Mouse (Mus musculus) CH12.LX (cell line): Measurements from ENCODE around the gene Sorbs2. TPM values are rescaled to one million over a fixed set of nuclear protein-coding genes. Genes with fewer than 3 reads are reported as not detected.

ENCODE experiments used
- DNase-seq: peaks from one replicate; pipeline ENCODE4 v3.0.0-alpha.2; 2013; ENCODE audit errors: extremely low read depth
- H3K27ac ChIP-seq: 2 replicates; pipeline ENCODE4 v1.5.1; 2012; ENCODE audit warnings: low read depth, mild to moderate bottlenecking, control low read depth, moderate library complexity; ENCODE audit not compliant: insufficient read depth
- H3K27me3 ChIP-seq: replicated peaks from 2 replicates; pipeline ENCODE3; 2012; ENCODE audit warnings: inconsistent platforms
- H3K36me3 ChIP-seq, 2 experiments: replicated peaks in 1 of 2; 2 replicates each; pipeline versions ENCODE3 to v1.6.1; 2012; ENCODE audit warnings: inconsistent platforms in 1 of 2, low read length in 1 of 2, mild to moderate bottlenecking in 1 of 2, mixed read lengths in 1 of 2, moderate library complexity in 1 of 2; ENCODE audit not compliant: control insufficient read depth in 1 of 2, insufficient read depth in 1 of 2
- H3K4me1 ChIP-seq, 2 experiments: 2 replicates each; pipeline ENCODE4 v1.6.1; 2012; ENCODE audit warnings: inconsistent platforms in 1 of 2, moderate library complexity in 1 of 2; ENCODE audit not compliant: insufficient read depth in 2 of 2, control insufficient read depth in 1 of 2
- H3K4me2 ChIP-seq: 2 replicates; pipeline ENCODE4 v1.6.1; 2012; ENCODE audit warnings: low read depth, mild to moderate bottlenecking, control low read depth; ENCODE audit not compliant: poor library complexity, insufficient read depth, severe bottlenecking
- H3K4me3 ChIP-seq, 3 experiments: fragments of 150-350 bp in 1 of 3; sonication (generic) in 1 of 3; replicated peaks in 1 of 3; 2 replicates each; pipeline versions ENCODE3 to v1.5.1; 2011 to 2012; ENCODE audit warnings: low read depth in 2 of 3, low read length in 2 of 3, mild to moderate bottlenecking in 2 of 3, moderate library complexity in 2 of 3, control low read depth in 1 of 3, improper control_type of control experiment in 1 of 3, inconsistent platforms in 1 of 3, mixed read lengths in 1 of 3; ENCODE audit not compliant: poor library complexity in 1 of 3
- H3K79me2 ChIP-seq: replicated peaks from 2 replicates; pipeline ENCODE4 v1.6.1; 2012; ENCODE audit warnings: mild to moderate bottlenecking, moderate library complexity; ENCODE audit not compliant: control insufficient read depth, poor library complexity, insufficient read depth, severe bottlenecking; ENCODE audit errors: extremely low read depth
- H3K9ac ChIP-seq: 2 replicates; pipeline ENCODE4 v1.6.1; 2012; ENCODE audit warnings: low read depth, mild to moderate bottlenecking, control low read depth, moderate library complexity; ENCODE audit not compliant: insufficient read depth
- H3K9me3 ChIP-seq: replicated peaks from 2 replicates; pipeline ENCODE3; 2012; ENCODE audit warnings: low read length, inconsistent platforms, mixed read lengths
- CTCF ChIP-seq, 2 experiments: IDR thresholded peaks in 1 of 2; conservative IDR thresholded peaks in 1 of 2; 2 replicates each; pipeline ENCODE4 v1.5.1; 2011 to 2012; ENCODE audit warnings: low read depth in 2 of 2, low read length in 2 of 2, improper control_type of control experiment in 1 of 2, inconsistent platforms in 1 of 2, mild to moderate bottlenecking in 1 of 2, moderate library complexity in 1 of 2
- ELF1 ChIP-seq: IDR thresholded peaks from 2 replicates; pipeline ENCODE4 v1.6.1; 2014; ENCODE audit warnings: low read depth, mild to moderate bottlenecking, inconsistent platforms, low read length, improper control_type of control experiment
- EP300 ChIP-seq: IDR thresholded peaks from 2 replicates; pipeline ENCODE4 v1.6.1; 2011; ENCODE audit warnings: low read length, improper control_type of control experiment
- ETS1 ChIP-seq: conservative IDR thresholded peaks from 2 replicates; pipeline ENCODE4 v1.6.1; 2012; ENCODE audit warnings: low read depth, mild to moderate bottlenecking, inconsistent platforms, low read length, improper control_type of control experiment, moderate library complexity
- HCFC1 ChIP-seq: IDR thresholded peaks from 2 replicates; pipeline ENCODE4 v1.6.1; 2012; ENCODE audit warnings: low read depth, mild to moderate bottlenecking, inconsistent platforms, low read length, improper control_type of control experiment
- JUND ChIP-seq: conservative IDR thresholded peaks from 2 replicates; pipeline ENCODE4 v1.6.1; 2011; ENCODE audit warnings: low read depth, low read length, improper control_type of control experiment
- KAT2A ChIP-seq: IDR thresholded peaks from 2 replicates; pipeline ENCODE4 v1.6.1; 2012; ENCODE audit warnings: low read length, improper control_type of control experiment, inconsistent platforms; ENCODE audit not compliant: insufficient replicate concordance
- MAX ChIP-seq: IDR thresholded peaks from 2 replicates; pipeline ENCODE4 v1.6.1; 2011; ENCODE audit warnings: low read length, improper control_type of control experiment
- MAZ ChIP-seq: IDR thresholded peaks from 2 replicates; pipeline ENCODE4 v1.6.1; 2012; ENCODE audit warnings: low read depth, mild to moderate bottlenecking, inconsistent platforms, low read length, improper control_type of control experiment, moderate library complexity
- MEF2A ChIP-seq: IDR thresholded peaks from 2 replicates; pipeline ENCODE4 v1.6.1; 2014; ENCODE audit warnings: low read depth, mild to moderate bottlenecking, inconsistent platforms, low read length, improper control_type of control experiment, borderline replicate concordance
- MXI1 ChIP-seq: IDR thresholded peaks from 2 replicates; pipeline ENCODE4 v1.6.1; 2011; ENCODE audit warnings: mild to moderate bottlenecking, low read depth, low read length, improper control_type of control experiment
- MYC ChIP-seq: IDR thresholded peaks from 2 replicates; pipeline ENCODE4 v1.6.1; 2011; ENCODE audit warnings: low read depth, mild to moderate bottlenecking, improper control_type of control experiment, low read length
- NELFE ChIP-seq: IDR thresholded peaks from 2 replicates; pipeline ENCODE4 v1.6.1; 2011; ENCODE audit warnings: low read depth, low read length, improper control_type of control experiment
- NRF1 ChIP-seq: IDR thresholded peaks from 2 replicates; pipeline ENCODE4 v1.6.1; 2014; ENCODE audit warnings: low read depth, mild to moderate bottlenecking, inconsistent platforms, low read length, improper control_type of control experiment, moderate library complexity
- PAX5 ChIP-seq: IDR thresholded peaks from 2 replicates; pipeline ENCODE4 v1.6.1; 2012; ENCODE audit warnings: low read length, inconsistent platforms, mixed read lengths
- POLR2A ChIP-seq: IDR thresholded peaks from 2 replicates; pipeline ENCODE4 v1.6.1; 2011; ENCODE audit warnings: low read depth, mild to moderate bottlenecking, improper control_type of control experiment, low read length
- POLR2AphosphoS2 ChIP-seq: IDR thresholded peaks from 2 replicates; pipeline ENCODE4 v1.6.1; 2011; ENCODE audit warnings: low read depth, low read length, improper control_type of control experiment
- RAD21 ChIP-seq: IDR thresholded peaks from 2 replicates; pipeline ENCODE4 v1.6.1; 2011; ENCODE audit warnings: low read depth, mild to moderate bottlenecking, low read length, improper control_type of control experiment, moderate library complexity
- SIN3A ChIP-seq: IDR thresholded peaks from 2 replicates; pipeline ENCODE4 v1.6.1; 2012; ENCODE audit warnings: low read length, improper control_type of control experiment, inconsistent platforms
- TCF12 ChIP-seq: IDR thresholded peaks from 2 replicates; pipeline ENCODE4 v1.6.1; 2014; ENCODE audit warnings: low read depth, mild to moderate bottlenecking, inconsistent platforms, low read length, improper control_type of control experiment
- UBTF ChIP-seq: IDR thresholded peaks from 2 replicates; pipeline ENCODE4 v1.6.1; 2012; ENCODE audit warnings: low read depth, mild to moderate bottlenecking, inconsistent platforms, low read length, improper control_type of control experiment, moderate library complexity
- USF1 ChIP-seq: IDR thresholded peaks from 2 replicates; pipeline ENCODE4 v1.6.1; 2014; ENCODE audit warnings: low read depth, mild to moderate bottlenecking, inconsistent platforms, low read length, improper control_type of control experiment
- USF2 ChIP-seq: conservative IDR thresholded peaks from 2 replicates; pipeline ENCODE4 v1.6.1; 2011; ENCODE audit warnings: low read depth, low read length, improper control_type of control experiment
- ZC3H11A ChIP-seq: IDR thresholded peaks from 2 replicates; pipeline ENCODE4 v1.6.1; 2012; ENCODE audit warnings: low read depth, mild to moderate bottlenecking, inconsistent platforms, low read length, improper control_type of control experiment
- ZKSCAN1 ChIP-seq: IDR thresholded peaks from 2 replicates; pipeline ENCODE4 v1.6.1; 2012; ENCODE audit warnings: low read depth, inconsistent platforms, low read length, improper control_type of control experiment, borderline replicate concordance
- dilution Hi-C: fragments of 300-500 bp; cut with MboI; formaldehyde crosslinking; loops from 2 replicates; pipeline ENCODE4 v1.14.3; 2020; ENCODE audit warnings: low sequenced_read_pairs; ENCODE audit not compliant: extremely low pct_unique_long_range_greater_than_20kb, extremely low pct_ligation_motif_present
- in situ Hi-C: fragments of 300-500 bp; cut with MboI; formaldehyde crosslinking; loops from 3 replicates; pipeline ENCODE4 v1.14.3; 2019; ENCODE audit warnings: low sequenced_read_pairs, low pct_ligation_motif_present, low pct_unique_long_range_greater_than_20kb, mixed read lengths
- polyA plus RNA-seq: library from polyadenylated mRNA; unstranded; fragments of >175 nt; gene quantifications from 2 replicates; pipeline ENCODE4 v1.2.1, GENCODE M21; 2012; ENCODE audit warnings: low read depth; ENCODE audit not compliant: insufficient read length
- total RNA-seq, 2 experiments: library from RNA; depleted of rRNA; stranded (reverse); fragments of 300-350 nt in 1 of 2; fragments of >200 nt in 1 of 2; gene quantifications; 2 replicates each; pipeline ENCODE4 v1.2.3; 2012 to 2014

The Sorbs2 gene
- total and polyA plus RNA-seq, 3 experiments, result not detected

DNA sequence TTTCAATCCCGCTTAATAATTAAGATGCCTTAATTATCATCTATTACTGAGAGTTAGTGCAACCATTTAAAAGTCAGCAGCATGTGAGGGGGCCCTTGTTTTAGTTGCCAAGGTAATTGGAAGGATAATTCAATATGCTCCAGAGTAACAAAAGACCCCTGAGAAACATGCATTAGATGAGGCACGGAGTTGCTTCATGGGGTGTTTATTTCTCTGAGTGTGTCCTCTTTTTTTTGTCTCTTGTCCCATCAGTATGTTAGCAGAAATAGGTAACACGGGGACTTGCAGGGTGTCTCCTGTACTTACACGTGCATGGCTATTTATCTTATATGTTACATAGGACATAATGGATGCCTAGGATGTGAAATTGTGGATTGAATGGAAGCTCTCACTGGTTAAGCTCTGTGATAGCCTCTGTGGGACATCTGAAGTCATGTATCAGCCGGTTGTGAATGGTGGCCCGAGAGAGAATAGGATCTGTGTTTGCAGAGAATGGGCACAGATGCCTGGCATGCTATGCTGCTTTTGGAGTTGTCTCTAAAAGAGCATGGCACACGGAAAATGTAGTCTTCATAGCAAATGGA lies 1.0 kb downstream of the Sorbs2 start:
- DNase-seq, result no peak
- no peaks in the 10 kb centered on the region for H3K4me1 ChIP-seq
- no peak overlapping the region for H3K4me3 ChIP-seq
- H3K9me3 ChIP-seq, result no peaks in the 10 kb centered on the region
- in situ Hi-C loops, result no loop called here
- H3K36me3 ChIP-seq, result no peaks in the 10 kb centered on the region
- no peak overlapping the region for H3K27ac ChIP-seq
- H3K4me2 ChIP-seq, result no peak overlapping the region
- H3K9ac ChIP-seq, result no peak overlapping the region
- TF ChIP-seq TCF12, result no peak
- no peak for TF ChIP-seq NRF1
- no peak for TF ChIP-seq ETS1
- no peak for TF ChIP-seq PAX5
- no peak for TF ChIP-seq CTCF (conservative IDR thresholded peaks at IDR 0.05 in 1 of 2, IDR thresholded peaks at IDR 0.05 in 1 of 2; ENCODE audit: low read depth in 2 of 2, low read length in 2 of 2)
- TF ChIP-seq POLR2AphosphoS2, result no peak
- no peak for TF ChIP-seq EP300
- no peak for TF ChIP-seq JUND
- TF ChIP-seq HCFC1, result no peak
- TF ChIP-seq KAT2A, result no peak
- TF ChIP-seq RAD21, result no peak
- TF ChIP-seq UBTF, result no peak
- no peak for TF ChIP-seq MAX
- TF ChIP-seq ZKSCAN1, result no peak
- no peak for TF ChIP-seq USF2
- no peaks in the 10 kb centered on the region for H3K27me3 ChIP-seq
- H3K79me2 ChIP-seq, result no peaks in the 10 kb centered on the region
- dilution Hi-C loops, result no loop called here

DNA sequence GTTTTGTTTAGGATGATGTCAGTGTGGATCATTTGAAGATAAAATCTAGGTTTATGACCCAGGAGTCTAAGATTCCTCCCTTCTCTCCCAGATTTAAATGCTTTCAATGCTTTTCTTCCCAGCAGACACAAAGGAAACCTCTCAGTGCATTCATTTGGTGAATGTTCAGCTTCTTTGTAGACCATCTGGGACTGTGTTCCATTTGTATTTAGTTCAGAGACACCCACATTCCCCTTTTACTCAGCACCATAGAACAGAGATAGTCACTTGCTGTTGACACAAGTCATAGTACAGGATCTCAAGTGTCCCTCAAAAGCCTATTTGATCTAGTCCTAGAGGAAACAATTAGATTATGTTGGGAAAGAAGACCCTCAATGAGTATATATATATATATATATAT lies 4.8 kb downstream of the Sorbs2 start:
- H3K79me2 ChIP-seq, result no peaks in the 10 kb centered on the region
- in situ Hi-C loops (no loop called here), dilution Hi-C loops (no loop called here)
- H3K4me2 ChIP-seq, result no peak overlapping the region
- DNase-seq, result no peak
- TF ChIP-seq NELFE (no peak), POLR2A (no peak), MAX (no peak), PAX5 (no peak), MAZ (no peak), ZKSCAN1 (no peak), TCF12 (no peak), JUND (no peak), ELF1 (no peak), POLR2AphosphoS2 (no peak), USF1 (no peak), SIN3A (no peak), MYC (no peak), ZC3H11A (no peak), UBTF (no peak), EP300 (no peak), MEF2A (no peak), MXI1 (no peak), ETS1 (no peak)
- H3K27ac ChIP-seq, result no peak overlapping the region
- H3K9ac ChIP-seq, result no peak overlapping the region
- H3K9me3 ChIP-seq, result no peaks in the 10 kb centered on the region
- H3K36me3 ChIP-seq, result no peaks in the 10 kb centered on the region
- no peaks in the 10 kb centered on the region for H3K27me3 ChIP-seq
- no peak overlapping the region for H3K4me3 ChIP-seq
- H3K4me1 ChIP-seq, result no peaks in the 10 kb centered on the region
